Mouse (Mus musculus): ENCODE measurements around the gene Mylk2.

- no peak for TF ChIP-seq CTCF (IDR thresholded peaks at IDR 0.05; ENCODE audit: low read depth, low read length)
- TF ChIP-seq GATA1 (IDR thresholded peaks at IDR 0.05; ENCODE audit: borderline replicate concordance, low read length): no peak
- TF ChIP-seq POLR2AphosphoS5 (IDR thresholded peaks at IDR 0.05; ENCODE audit: insufficient replicate concordance, low read depth, low read length): no peak
- TF ChIP-seq TAL1 (conservative IDR thresholded peaks at IDR 0.05; ENCODE audit: low read depth, low read length): no peak
Observed at GRCm38 (mm10) chr2:152904127-152904643, 7.0 kb upstream of the Mylk2 start.

Data from G1E (cell line).